Mouse (Mus musculus) testis, adult 2 months (tissue): Measurements from ENCODE around the gene Prdm16. TPM values are rescaled to one million over a fixed set of nuclear protein-coding genes. Genes with fewer than 3 reads are reported as not detected.

Experiments used
- H3K27ac ChIP-seq: fragments of 200-500 bp; 2 replicates; pipeline ENCODE4 v1.5.1; 2012; ENCODE audit warnings: low read depth, low read length; ENCODE audit not compliant: control insufficient read depth, insufficient read depth
- H3K27me3 ChIP-seq: fragments of 200-500 bp; 2 replicates; pipeline ENCODE4 v1.6.1; 2012; ENCODE audit warnings: mild to moderate bottlenecking, low read length, moderate library complexity; ENCODE audit not compliant: control insufficient read depth, insufficient read depth
- H3K36me3 ChIP-seq: fragments of 200-500 bp; 2 replicates; pipeline ENCODE4 v1.6.1; 2012; ENCODE audit warnings: mild to moderate bottlenecking, low read length; ENCODE audit not compliant: control insufficient read depth, insufficient read depth
- H3K4me1 ChIP-seq: fragments of 200-500 bp; 2 replicates; pipeline ENCODE4 v1.6.1; 2012; ENCODE audit warnings: low read length; ENCODE audit not compliant: control insufficient read depth, insufficient read depth
- H3K4me3 ChIP-seq: fragments of 200-500 bp; 2 replicates; pipeline ENCODE4 v1.5.1; 2012; ENCODE audit warnings: low read depth, mild to moderate bottlenecking, low read length, moderate library complexity, mixed read lengths; ENCODE audit not compliant: control insufficient read depth
- CTCF ChIP-seq: fragments of 200-500 bp; IDR thresholded peaks from 2 replicates; pipeline ENCODE4 v1.5.1; 2012; ENCODE audit warnings: low read depth, mild to moderate bottlenecking, inconsistent platforms, low read length, moderate library complexity; ENCODE audit not compliant: control insufficient read depth, insufficient read depth, insufficient replicate concordance
- POLR2A ChIP-seq: fragments of 200-500 bp; IDR thresholded peaks from 2 replicates; pipeline ENCODE4 v1.6.1; 2012; ENCODE audit warnings: low read depth, mild to moderate bottlenecking, inconsistent platforms, low read length, moderate library complexity; ENCODE audit not compliant: control insufficient read depth
- polyA plus RNA-seq: library from polyadenylated mRNA; depleted of rRNA; stranded (reverse); fragments of >200 nt; gene quantifications from 2 replicates; pipeline ENCODE4 v1.2.3, GENCODE M21; 2012

The Prdm16 gene
- polyA plus RNA-seq, 1 experiment, result 3.0 TPM

- Histone ChIP-seq H3K27ac (no peak overlapping the region), H3K4me3 (no peak overlapping the region), H3K4me1 (no peaks in the 10 kb centered on the region), H3K27me3 (no peaks in the 10 kb centered on the region), H3K36me3 (no peaks in the 10 kb centered on the region)
- TF ChIP-seq CTCF, result no peak
These were observed 106.3 kb downstream of the Prdm16 start for GRCm38 (mm10) chr4:154530336-154530735.

GRCm38 (mm10) chr4:154527506-154527905 lies 109.2 kb downstream of the Prdm16 start:
- Histone ChIP-seq H3K27ac (no peak overlapping the region), H3K36me3 (no peaks in the 10 kb centered on the region), H3K4me3 (no peak overlapping the region), H3K27me3 (no peaks in the 10 kb centered on the region), H3K4me1 (no peaks in the 10 kb centered on the region)
- no peak for TF ChIP-seq CTCF
- no peak for TF ChIP-seq POLR2A

- Histone ChIP-seq H3K27me3 (no peaks in the 10 kb centered on the region), H3K4me1 (no peaks in the 10 kb centered on the region)
These were observed 110.3 kb downstream of the Prdm16 start for GRCm38 (mm10) chr4:154526351-154526786.

DNA sequence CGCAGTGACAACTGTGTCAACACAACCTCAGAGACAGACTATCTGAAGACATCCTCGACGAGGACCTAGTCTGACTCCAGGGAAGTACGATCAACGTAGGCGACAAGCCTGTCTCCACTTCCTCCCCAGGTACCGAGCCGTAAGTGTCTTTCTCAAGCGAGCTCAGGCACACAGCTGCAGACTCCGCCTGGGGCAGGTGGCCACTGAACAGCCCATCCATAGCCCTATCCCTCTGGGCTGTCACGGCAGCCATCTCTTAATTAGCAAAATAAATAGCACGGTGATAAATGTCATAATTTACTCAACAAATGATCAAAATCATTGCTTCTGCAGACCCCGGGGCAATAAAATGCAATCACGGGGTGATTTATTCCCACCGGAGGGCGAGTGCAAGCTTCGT lies 112.8 kb downstream of the Prdm16 start:
- no peak overlapping the region for H3K27ac ChIP-seq
- no peak overlapping the region for H3K4me3 ChIP-seq
- no peaks in the 10 kb centered on the region for H3K27me3 ChIP-seq
- H3K4me1 ChIP-seq, result no peaks in the 10 kb centered on the region
- no peak for TF ChIP-seq POLR2A
- no peak for TF ChIP-seq CTCF
- H3K36me3 ChIP-seq, result no peaks in the 10 kb centered on the region

More at GRCm38 (mm10) chr4:154526351-154526786, 110.3 kb downstream of the Prdm16 start:
- Histone ChIP-seq H3K27ac (no peak overlapping the region), H3K36me3 (no peaks in the 10 kb centered on the region), H3K4me3 (no peak overlapping the region)
- TF ChIP-seq POLR2A, result no peak

- Histone ChIP-seq H3K27me3 (no peaks in the 10 kb centered on the region), H3K4me1 (no peaks in the 10 kb centered on the region), H3K36me3 (no peaks in the 10 kb centered on the region), H3K27ac (no peak overlapping the region), H3K4me3 (no peak overlapping the region)
- no peak for TF ChIP-seq POLR2A
- TF ChIP-seq CTCF, result no peak
These were observed 114.6 kb downstream of the Prdm16 start for GRCm38 (mm10) chr4:154521881-154522676.

- no peaks in the 10 kb centered on the region for H3K36me3 ChIP-seq
- no peak overlapping the region for H3K27ac ChIP-seq
- H3K27me3 ChIP-seq, result no peaks in the 10 kb centered on the region
- no peaks in the 10 kb centered on the region for H3K4me1 ChIP-seq
- no peak overlapping the region for H3K4me3 ChIP-seq
- TF ChIP-seq POLR2A (no peak), CTCF (no peak)
These were observed 117.1 kb downstream of the Prdm16 start for GRCm38 (mm10) chr4:154519470-154520037.

GRCm38 (mm10) chr4:154517991-154518390 lies 118.7 kb downstream of the Prdm16 start:
- H3K4me1 ChIP-seq, result no peaks in the 10 kb centered on the region
- no peaks in the 10 kb centered on the region for H3K36me3 ChIP-seq
- TF ChIP-seq CTCF (no peak), POLR2A (no peak)

DNA sequence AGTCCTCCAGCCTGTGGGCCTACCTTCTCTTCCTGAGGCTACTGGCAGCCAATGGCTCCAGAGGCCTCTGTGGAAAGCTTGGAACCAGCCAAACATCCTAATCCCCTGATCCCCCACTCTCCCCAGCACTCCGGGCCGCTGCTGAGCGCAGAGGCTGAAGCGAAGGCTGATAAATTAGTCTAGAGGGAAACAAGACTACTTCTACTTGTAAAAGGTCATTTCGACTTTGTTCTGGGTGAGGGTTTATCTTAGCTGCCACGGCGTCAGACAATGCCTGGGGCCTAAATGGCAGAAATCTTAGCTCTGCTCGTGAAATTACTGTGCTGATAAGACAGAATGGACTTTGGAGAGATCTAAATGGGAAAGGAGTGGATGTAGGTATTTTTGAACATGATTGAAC lies 120.2 kb downstream of the Prdm16 start:
- TF ChIP-seq POLR2A (no peak), CTCF (no peak)
- Histone ChIP-seq H3K27ac (no peak overlapping the region), H3K36me3 (no peaks in the 10 kb centered on the region), H3K4me3 (no peak overlapping the region), H3K27me3 (no peaks in the 10 kb centered on the region), H3K4me1 (no peaks in the 10 kb centered on the region)

More at GRCm38 (mm10) chr4:154517991-154518390, 118.7 kb downstream of the Prdm16 start:
- H3K27me3 ChIP-seq, result no peaks in the 10 kb centered on the region
- no peak overlapping the region for H3K27ac ChIP-seq
- H3K4me3 ChIP-seq, result no peak overlapping the region
